Mouse (Mus musculus) liver, adult (tissue): ENCODE measurements around the gene Elmo2.

Source experiments
- GATA4 ChIP-seq: IDR thresholded peaks from 2 replicates; pipeline ENCODE4 v1.6.1; 2014; ENCODE audit warnings: mild to moderate bottlenecking, low read length; ENCODE audit not compliant: insufficient replicate concordance

The Elmo2 gene

GRCm38 (mm10) chr2:165240371-165240770 is 85.9 kb downstream of the Elmo2 start:
- TF ChIP-seq GATA4: no peak

- no peak for TF ChIP-seq GATA4
These were observed 86.6 kb downstream of the Elmo2 start for GRCm38 (mm10) chr2:165239533-165240144.

- no peak for TF ChIP-seq GATA4
These were observed 87.7 kb downstream of the Elmo2 start for GRCm38 (mm10) chr2:165238416-165239145.
